Comparison of ENCODE assay signal across 8 mouse cellular contexts in genomic region chr17:36950981-36951947, GRCm38 (mm10). TPM values are rescaled to one million over a fixed set of nuclear protein-coding genes. Genes with fewer than 3 reads are reported as not detected.
A peak's percentile ranks its signal among the peaks of the same experiment; 100 is the strongest.
DNase-seq lines count a peak whose midpoint lies in the region; ATAC-seq and TF ChIP-seq lines count a peak whose summit lies in the region.

Ppp1r11 (minus strand) TSS chr17:36951741.

- H3K27ac ChIP-seq in bone marrow, adult 2 months (ENCODE audit: control insufficient read depth, insufficient read depth, low read depth, low read length, poor library complexity) = peak within 1 kb of the TSS; percentile 69
- peak within 1 kb of the TSS; percentile 78 for H3K27ac ChIP-seq in embryonic facial prominence, embryonic 15.5 days (replicated peaks)
- H3K27ac ChIP-seq in limb, embryonic 14.5 days (replicated peaks; ENCODE audit: low read depth, low read length) = peak within 1 kb of the TSS; percentile 53
- peak within 1 kb of the TSS; percentile 74 for H3K27ac ChIP-seq in midbrain, postnatal 0 days (ENCODE audit: low read depth, low read length)

- peak within 1 kb of the TSS; percentile 80 for H3K4me3 ChIP-seq in bone marrow, adult 2 months (replicated peaks; ENCODE audit: control insufficient read depth, low read depth, low read length)
- peak within 1 kb of the TSS; percentile 73 for H3K4me3 ChIP-seq in embryonic facial prominence, embryonic 15.5 days (replicated peaks)
- H3K4me3 ChIP-seq in limb, embryonic 14.5 days (replicated peaks; ENCODE audit: low read length) = peak within 1 kb of the TSS; percentile 53
- H3K4me3 ChIP-seq in midbrain, postnatal 0 days (ENCODE audit: low read depth, low read length) = peak within 1 kb of the TSS; percentile 51

- under 1% methylated on average over 36 of the region's 36 CpGs for WGBS in bone marrow, adult 2 months
- 2% methylated on average over 36 of the region's 36 CpGs for WGBS in embryonic facial prominence, embryonic 15.5 days
- 3% methylated on average over 36 of the region's 36 CpGs for WGBS in limb, embryonic 14.5 days
- 2% methylated on average over 36 of the region's 36 CpGs for WGBS in midbrain, postnatal 0 days

- TF ChIP-seq POLR2A in bone marrow, adult 2 months (IDR thresholded peaks at IDR 0.05; ENCODE audit: borderline replicate concordance, control insufficient read depth, low read depth, low read length) = peak; percentile 29; the same call in 1 of the 2 replicates
- peak; percentile 59; the same call in 1 of the 2 replicates for TF ChIP-seq POLR2A in limb, embryonic 14.5 days (IDR thresholded peaks at IDR 0.05; ENCODE audit: borderline replicate concordance, extremely low read depth, insufficient read depth, insufficient read length)

- H3K27me3 ChIP-seq in embryonic facial prominence, embryonic 15.5 days = peaks cover 6% of the 10 kb centered on the region
- H3K27me3 ChIP-seq in limb, embryonic 14.5 days (ENCODE audit: control insufficient read depth, insufficient read depth, low read length) = peaks cover 1% of the 10 kb centered on the region; the same call in 1 of the 2 replicates
- H3K27me3 ChIP-seq in midbrain, postnatal 0 days (ENCODE audit: insufficient read depth, low read length) = no peaks in the 10 kb centered on the region

- peaks cover 29% of the 10 kb centered on the region for H3K36me3 ChIP-seq in embryonic facial prominence, embryonic 15.5 days
- H3K36me3 ChIP-seq in limb, embryonic 14.5 days (ENCODE audit: control insufficient read depth, insufficient read depth, low read length) = peaks cover 23% of the 10 kb centered on the region
- peaks cover 8% of the 10 kb centered on the region for H3K36me3 ChIP-seq in midbrain, postnatal 0 days (ENCODE audit: insufficient read depth, low read length)

- TF ChIP-seq CTCF in bone marrow, adult 2 months (IDR thresholded peaks at IDR 0.05; ENCODE audit: control insufficient read depth, insufficient read depth, low read length) = no peak
- TF ChIP-seq CTCF in midbrain, postnatal 0 days (IDR thresholded peaks at IDR 0.05) = no peak

- H3K4me1 ChIP-seq in bone marrow, adult 2 months (ENCODE audit: control insufficient read depth, insufficient read depth, low read length) = no peaks in the 10 kb centered on the region; the same call in 1 of the 2 replicates
- H3K4me1 ChIP-seq in embryonic facial prominence, embryonic 15.5 days = peaks cover 19% of the 10 kb centered on the region
- H3K4me1 ChIP-seq in limb, embryonic 14.5 days (ENCODE audit: control insufficient read depth, insufficient read depth, low read length) = peaks cover 4% of the 10 kb centered on the region
- H3K4me1 ChIP-seq in midbrain, postnatal 0 days (ENCODE audit: insufficient read depth, low read length) = 0 out of 2 replicates have a peak, but pooled peaks cover 2% of the 10 kb centered on the region

- ATAC-seq in embryonic facial prominence, embryonic 15.5 days (ENCODE audit: insufficient number of reproducible peaks, low FRiP score, low TSS enrichment, low read depth) = peak; percentile 96
- ATAC-seq in limb, embryonic 14.5 days (ENCODE audit: low FRiP score, low read depth) = peak; percentile 97
- peak; percentile 97 for ATAC-seq in midbrain, postnatal 0 days (ENCODE audit: low FRiP score)

- peak within 1 kb of the TSS; percentile 76 for H3K9ac ChIP-seq in embryonic facial prominence, embryonic 15.5 days
- peak within 1 kb of the TSS; percentile 58 for H3K9ac ChIP-seq in limb, embryonic 14.5 days (ENCODE audit: low read depth, low read length, severe bottlenecking)
- H3K9ac ChIP-seq in midbrain, postnatal 0 days (replicated peaks; ENCODE audit: low read length, poor library complexity, severe bottlenecking) = peak within 1 kb of the TSS; percentile 65

- peak within 1 kb of the TSS; percentile 56 for H3K4me2 ChIP-seq in embryonic facial prominence, embryonic 15.5 days (replicated peaks)
- peak within 1 kb of the TSS; percentile 67 for H3K4me2 ChIP-seq in limb, embryonic 14.5 days (replicated peaks; ENCODE audit: low read depth, low read length, severe bottlenecking)
- H3K4me2 ChIP-seq in midbrain, postnatal 0 days (ENCODE audit: low read depth, low read length, poor library complexity, severe bottlenecking) = peak within 1 kb of the TSS; percentile 77

- peak; percentile 99 for DNase-seq in 416B (ENCODE audit: low read depth)
- DNase-seq in heart, adult 8-10 months (ENCODE audit: low spot score) = peak; percentile 98
- DNase-seq in kidney, adult 9 months = peak; percentile 98
- DNase-seq in limb, embryonic 14.5 days (ENCODE audit: low spot score) = peak; percentile 98
- peak; percentile 99 for DNase-seq in midbrain, postnatal 0 days (ENCODE audit: low spot score)
- DNase-seq in spleen, postnatal 14 days (ENCODE audit: low spot score in 2 of 2) = peak; percentile 78 to 88

- H3K9me3 ChIP-seq in embryonic facial prominence, embryonic 15.5 days (replicated peaks) = no peaks in the 10 kb centered on the region
- H3K9me3 ChIP-seq in limb, embryonic 14.5 days (ENCODE audit: control insufficient read depth, low read length) = no peaks in the 10 kb centered on the region
- H3K9me3 ChIP-seq in midbrain, postnatal 0 days (ENCODE audit: low read length) = no peaks in the 10 kb centered on the region

RNA-seq across cellular contexts. Expression of gene Ppp1r11, which starts in this region (rescaled TPM):
- 21.2 and 37.5 TPM in 2 replicates for polyA plus RNA-seq in bone marrow, adult 2 months (2011; ENCODE audit: insufficient read depth, insufficient read length, low replicate concordance, missing spikeins)
- polyA plus RNA-seq in embryonic facial prominence, embryonic 15.5 days (2015; fragmentation: Nextera tagmentation; extraction: Ambion mirVana) = 106 and 111 TPM in 2 replicates
- 100 to 1,000 TPM in 2 of 4 experiments, 10 to 100 TPM in 2; 89.3 to 121 (median 108) TPM for total RNA-seq in heart, adult 8-10 months (2022)
- polyA plus RNA-seq in limb, embryonic 14.5 days (2012; rRNA removed) = 81.5 and 116 TPM in 2 replicates
- polyA plus RNA-seq in limb, embryonic 14.5 days (2014; fragmentation: Nextera tagmentation; extraction: Ambion mirVana) = 125 and 128 TPM in 2 replicates
- total RNA-seq in midbrain, postnatal 0 days (2014; rRNA removed) = 54.0 and 64.5 TPM in 2 replicates
- polyA plus RNA-seq in midbrain, postnatal 0 days (2015; fragmentation: Nextera tagmentation; extraction: Ambion mirVana) = 143 and 166 TPM in 2 replicates

Comparison
In these comparisons a context has a peak if more than half of its experiments do, and no peak if none do; other contexts are left out.
1. Peak in every context shown above with its lines: DNase-seq, ATAC-seq, H3K4me3 ChIP-seq and H3K27ac ChIP-seq.